Mouse (Mus musculus) left cerebral cortex, adult 11 months (tissue): ENCODE results near the gene Gpr146.
"Not testable (repeated sequence)": the region's sequence is repeated elsewhere in the genome, so short reads cannot be mapped to it uniquely, and the experiment has no call there.

Source experiments
- DNase-seq: peaks from one replicate; pipeline ENCODE4 v3.0.0; 2022; ENCODE audit warnings: low spot score

Gpr146 gene

GRCm38 (mm10) chr5:139381586-139382513 lies 4.4 kb downstream of the Gpr146 start:
- DNase-seq, result no peak

- no peak for DNase-seq
These were observed 5.3 kb downstream of the Gpr146 start for GRCm38 (mm10) chr5:139382760-139383159.

GRCm38 (mm10) chr5:139383234-139383633 lies 5.7 kb downstream of the Gpr146 start:
- DNase-seq, result no peak

- DNase-seq, result no peak
These were observed 7.0 kb downstream of the Gpr146 start for GRCm38 (mm10) chr5:139384531-139384930.

GRCm38 (mm10) chr5:139386047-139386446 lies 8.6 kb downstream of the Gpr146 start:
- no peak for DNase-seq

GRCm38 (mm10) chr5:139387329-139388194 lies 10.1 kb downstream of the Gpr146 start:
- DNase-seq, result no peak

GRCm38 (mm10) chr5:139388195-139388570 lies 10.7 kb downstream of the Gpr146 start:
- no peak for DNase-seq

GRCm38 (mm10) chr5:139388694-139389675 lies 11.5 kb downstream of the Gpr146 start:
- DNase-seq, result no peak

GRCm38 (mm10) chr5:139389676-139390061 lies 12.2 kb downstream of the Gpr146 start:
- DNase-seq, result no peak

- DNase-seq, result not testable (repeated sequence)
These were observed 13.0 kb downstream of the Gpr146 start for GRCm38 (mm10) chr5:139390324-139391119.

- DNase-seq, result no peak
These were observed 14.0 kb downstream of the Gpr146 start for GRCm38 (mm10) chr5:139391309-139391990.

- no peak for DNase-seq
These were observed 15.0 kb downstream of the Gpr146 start for GRCm38 (mm10) chr5:139392219-139393196.

GRCm38 (mm10) chr5:139393197-139393588 lies 15.7 kb downstream of the Gpr146 start:
- no peak for DNase-seq

GRCm38 (mm10) chr5:139394399-139394798 lies 16.9 kb downstream of the Gpr146 start:
- DNase-seq, result no peak

GRCm38 (mm10) chr5:139395528-139395927 lies 18.0 kb downstream of the Gpr146 start:
- no peak for DNase-seq

- DNase-seq, result no peak
These were observed 19.9 kb downstream of the Gpr146 start for GRCm38 (mm10) chr5:139397359-139397916.

GRCm38 (mm10) chr5:139397959-139398753 lies 20.7 kb downstream of the Gpr146 start:
- peak; percentile 89 for DNase-seq

- DNase-seq, result no peak
These were observed 21.3 kb downstream of the Gpr146 start for GRCm38 (mm10) chr5:139398786-139399185.
